Mouse (Mus musculus) liver (tissue): ENCODE data around the gene Tmem222.

ENCODE experiments used
- DNase-seq: peaks from one replicate; pipeline ENCODE4 v3.0.0-alpha.2; 2020; ENCODE audit warnings: mixed read lengths

Gene Tmem222

GRCm38 (mm10) chr4:133247806-133248449 is 29.7 kb downstream of the Tmem222 start:
- DNase-seq: peak; percentile 84

GRCm38 (mm10) chr4:133247072-133247471 is 30.5 kb downstream of the Tmem222 start:
- DNase-seq: no peak

- no peak for DNase-seq
These were observed 33.3 kb downstream of the Tmem222 start for GRCm38 (mm10) chr4:133244289-133244688.

DNA sequence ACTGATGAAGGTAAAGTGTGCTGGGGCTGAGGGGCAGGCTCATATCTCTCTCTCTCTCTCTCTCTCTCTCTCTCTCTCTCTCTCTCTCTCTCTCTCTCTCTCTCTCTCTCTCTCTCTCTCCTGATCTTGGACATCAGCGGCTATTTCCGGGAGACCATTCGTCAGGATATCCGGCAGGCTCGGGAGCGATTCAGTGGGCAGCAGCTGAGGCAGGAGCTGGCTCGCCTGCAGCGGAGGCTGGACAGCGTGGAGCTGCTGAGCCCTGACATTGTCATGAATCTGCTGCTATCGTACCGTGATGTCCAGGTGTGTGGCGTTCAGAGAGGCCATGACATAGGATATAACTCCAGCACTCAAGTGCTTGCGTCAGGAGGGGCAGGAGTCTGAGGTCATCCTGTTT is 34.1 kb downstream of the Tmem222 start:
- no peak for DNase-seq

DNA sequence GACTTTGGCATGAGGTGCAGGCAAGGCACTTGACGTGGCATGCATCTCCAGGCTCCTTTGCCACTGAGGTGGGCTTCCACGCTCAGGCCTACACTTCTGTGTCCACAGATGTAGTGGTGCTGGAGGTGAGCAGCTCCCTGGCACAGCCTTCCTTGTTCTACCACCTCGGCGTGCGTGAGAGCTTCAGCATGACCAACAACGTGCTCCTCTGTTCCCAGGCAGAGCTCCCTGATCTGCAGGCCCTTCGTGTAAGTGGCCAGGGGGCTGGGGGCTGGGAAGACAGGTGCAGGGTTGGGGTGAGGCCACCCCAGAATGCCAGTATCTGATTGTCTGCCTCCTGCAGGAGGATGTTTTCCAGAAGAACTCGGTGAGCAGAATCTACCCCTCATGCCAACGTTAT is 34.9 kb downstream of the Tmem222 start:
- no peak for DNase-seq

DNA sequence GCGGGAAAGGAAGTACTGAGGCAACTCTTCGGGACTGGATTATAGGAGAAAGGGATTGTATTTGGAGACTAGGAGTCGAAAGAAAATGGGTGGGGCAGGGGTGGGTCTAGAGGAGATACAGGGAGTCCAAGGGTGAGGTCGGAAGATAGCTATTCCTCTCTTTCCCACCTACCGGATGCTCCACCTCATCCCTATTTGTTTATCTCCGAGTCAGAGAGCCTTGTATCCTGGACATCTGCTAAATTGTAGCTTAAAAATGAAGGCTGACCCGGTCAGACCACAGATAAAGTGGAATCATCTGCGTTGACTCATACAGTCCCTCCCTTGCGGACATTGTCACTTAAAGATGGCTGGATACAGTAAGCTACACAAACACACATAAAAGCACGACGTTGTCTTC is 35.7 kb downstream of the Tmem222 start:
- no peak for DNase-seq

GRCm38 (mm10) chr4:133240934-133241908 is 36.4 kb downstream of the Tmem222 start:
- DNase-seq: peak; percentile 94

DNA sequence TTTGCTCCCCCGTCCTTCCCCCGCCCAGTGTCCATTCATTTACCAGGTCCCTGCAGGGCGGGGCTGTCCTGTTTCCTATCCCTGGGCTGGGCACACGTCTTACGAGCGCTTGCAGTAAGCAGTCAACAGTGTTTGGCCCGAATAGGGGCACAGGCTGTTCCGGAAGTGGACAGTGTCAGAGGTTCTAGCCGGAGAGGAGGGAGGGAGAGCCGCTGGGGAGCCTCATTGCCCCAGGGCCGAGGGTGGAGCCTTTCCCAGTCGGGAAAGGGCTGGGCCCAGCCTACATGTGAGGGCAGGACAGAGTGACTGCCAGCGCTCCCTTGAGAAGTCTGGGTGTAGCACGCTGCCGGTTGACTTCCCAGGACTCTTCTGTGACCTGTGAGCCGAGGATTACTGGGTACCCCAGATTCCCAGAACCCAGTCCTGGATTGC is 37.1 kb downstream of the Tmem222 start, which contains the start of gene Map3k6:
Gene Map3k6, plus strand, starts transcription at position 329 of the 432 bp plus-strand sequence.
- DNase-seq: peak; percentile 75

DNA sequence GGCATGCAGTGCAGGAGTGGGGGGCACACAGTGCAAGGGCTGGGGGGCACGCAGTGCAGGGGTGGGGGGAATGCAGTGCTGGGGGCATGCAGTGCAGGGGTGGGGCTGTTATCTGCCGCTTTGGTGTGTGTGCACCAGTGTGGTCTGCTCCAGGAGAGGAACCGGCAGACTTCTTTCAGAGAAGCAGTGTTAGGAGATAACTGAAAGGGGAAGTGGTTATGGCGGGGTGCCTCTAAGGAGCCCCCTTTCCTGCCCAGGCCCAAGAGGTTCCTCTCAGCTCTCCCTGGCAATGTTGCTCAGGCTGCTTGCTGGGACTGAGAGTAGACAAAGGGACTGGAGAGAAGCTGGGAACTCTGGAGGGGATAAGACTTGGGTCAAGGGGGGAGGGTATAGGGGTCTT is 39.7 kb downstream of the Tmem222 start:
- peak; percentile 59 for DNase-seq

GRCm38 (mm10) chr4:133235415-133235814 is 42.2 kb downstream of the Tmem222 start:
- DNase-seq: no peak

- no peak for DNase-seq
These were observed 42.8 kb downstream of the Tmem222 start for GRCm38 (mm10) chr4:133234771-133235170.

DNA sequence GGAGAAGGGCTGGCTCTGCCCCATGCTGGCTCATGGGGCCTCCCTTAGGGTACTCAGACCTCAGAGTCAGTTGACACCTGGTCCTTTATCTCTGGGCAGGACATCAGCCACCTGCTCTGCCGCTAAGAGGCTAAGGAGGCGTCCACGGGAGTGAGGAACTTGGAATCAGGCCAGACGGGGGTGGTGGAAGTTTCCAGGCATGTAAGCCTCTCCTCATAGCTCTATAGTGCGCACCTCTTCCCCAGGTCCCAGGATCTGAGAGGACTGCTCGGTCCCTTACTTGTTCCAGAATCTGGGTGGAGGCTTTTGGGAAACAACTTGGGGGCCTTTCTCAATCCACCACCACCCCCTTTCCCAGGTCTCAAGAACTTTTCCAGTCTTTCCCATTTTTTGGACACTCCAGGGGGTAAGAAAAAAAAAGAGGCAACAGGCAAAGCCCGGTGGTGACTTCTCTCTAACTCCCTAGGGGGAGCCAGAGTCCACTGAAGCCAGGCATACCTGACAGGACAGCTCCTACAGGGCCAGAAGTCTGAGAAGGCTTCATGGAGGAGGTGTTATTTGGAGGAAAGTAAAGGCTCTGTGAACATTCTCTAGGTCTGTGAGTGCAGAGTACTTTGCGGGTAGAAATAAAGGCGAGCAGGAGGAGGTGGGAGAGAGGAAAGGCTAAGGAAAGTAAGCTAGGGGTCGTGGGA is 44.2 kb downstream of the Tmem222 start:
- DNase-seq: peak; percentile 65

- DNase-seq: no peak
These were observed 48.0 kb downstream of the Tmem222 start for GRCm38 (mm10) chr4:133229582-133229981.

DNA sequence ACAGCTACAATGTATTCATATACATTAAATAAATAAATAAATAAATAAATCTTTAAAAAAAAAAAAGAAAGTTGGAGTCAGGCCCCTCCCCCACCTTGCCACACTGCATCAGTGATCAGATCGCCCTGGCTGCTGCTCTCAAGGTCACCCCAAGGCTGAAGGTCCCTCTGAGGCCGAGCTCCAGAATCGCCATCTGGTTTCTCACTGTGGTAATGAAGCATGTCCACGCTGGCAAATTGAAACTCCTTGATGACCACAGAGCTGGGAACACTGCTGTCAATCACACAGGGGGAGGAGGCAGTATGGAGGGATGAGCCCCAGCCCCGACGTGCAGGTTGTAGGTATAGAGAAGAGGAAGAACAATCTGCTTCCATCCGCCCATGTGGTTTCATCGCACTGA is 50.0 kb downstream of the Tmem222 start:
- no peak for DNase-seq

DNA sequence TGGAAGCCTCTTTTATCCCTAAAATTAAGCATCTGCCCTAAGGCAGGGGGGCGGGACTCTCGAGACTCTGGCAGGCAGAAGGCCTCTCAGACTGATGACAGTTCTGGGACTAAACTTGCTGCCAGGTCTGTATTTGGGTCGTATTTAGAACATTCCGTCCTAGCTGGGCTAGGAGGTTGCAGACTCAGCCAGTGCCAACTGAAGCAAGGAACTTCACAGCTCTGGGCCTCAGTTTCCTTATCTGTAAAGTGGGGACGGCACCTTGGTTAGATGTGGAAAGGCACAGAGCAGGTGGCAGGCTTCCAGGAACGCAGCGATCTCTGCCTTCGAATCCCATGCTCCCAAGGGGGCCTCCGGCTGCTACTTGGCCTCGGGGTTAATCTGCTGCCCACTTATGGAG is 51.5 kb downstream of the Tmem222 start:
- no peak for DNase-seq

GRCm38 (mm10) chr4:133223875-133224274 is 53.7 kb downstream of the Tmem222 start:
- DNase-seq: no peak

- DNase-seq: no peak
These were observed 55.9 kb downstream of the Tmem222 start for GRCm38 (mm10) chr4:133221701-133222100.

- DNase-seq: peak; percentile 67
These were observed 56.9 kb downstream of the Tmem222 start for GRCm38 (mm10) chr4:133220656-133221055.

DNA sequence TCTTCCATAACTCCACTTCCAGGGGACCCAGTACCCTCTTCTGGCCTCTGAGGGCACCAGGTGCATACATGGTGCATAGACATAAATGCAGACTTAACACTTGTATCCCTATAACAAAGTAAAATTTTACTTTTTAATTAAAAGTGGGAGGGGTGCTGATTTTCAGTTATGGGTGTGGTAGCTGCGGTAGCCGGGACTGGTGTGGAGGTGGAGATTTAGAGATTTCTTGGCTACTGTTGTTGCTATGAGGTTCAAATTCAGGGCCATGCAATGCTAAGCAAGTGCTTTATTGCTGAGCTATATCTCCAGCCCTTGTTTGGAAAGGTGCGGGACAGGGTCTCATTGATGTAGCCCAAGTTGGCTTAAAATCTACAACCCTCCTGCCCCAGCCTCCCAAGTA is 58.8 kb downstream of the Tmem222 start:
- no peak for DNase-seq

DNA sequence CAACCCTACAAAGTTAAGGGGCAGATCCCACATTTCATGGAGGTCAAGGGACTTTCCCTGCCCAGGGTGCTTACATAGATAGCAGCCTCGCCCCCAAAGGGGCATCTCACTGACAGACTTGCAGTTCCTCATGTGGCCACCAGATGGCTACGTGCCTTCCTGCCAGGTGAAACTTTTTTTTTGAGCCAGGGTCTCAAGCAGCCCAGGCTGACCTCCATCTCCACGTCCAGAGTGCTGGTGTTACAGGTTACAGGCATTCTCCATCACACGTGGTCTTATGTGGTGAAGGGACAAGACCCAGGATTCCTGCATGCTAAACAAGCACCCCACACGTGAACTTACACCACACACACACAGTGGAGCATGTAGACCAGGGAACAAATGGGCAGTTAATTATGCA is 60.0 kb downstream of the Tmem222 start:
- peak; percentile 66 for DNase-seq
